Mouse (Mus musculus) heart, embryonic 12.5 days (tissue): ENCODE measurements at regions not wholly inside any gene's neighbourhood (a gene's known extent, or its start where the extent isn't known, plus 50 kb on each side); places are given as distances from the start of the nearest gene placed in this dataset.

ENCODE experiments used
- ATAC-seq: fragments of 200-750 bp; cut with Nextera tagmentation; 2 replicates; pipeline ENCODE4 v1.8.0; 2017; ENCODE audit warnings: moderate TSS enrichment, moderate library complexity; ENCODE audit not compliant: insufficient number of reproducible peaks, low FRiP score
- H3K27ac ChIP-seq: fragments of 300-500 bp; sonication (generic); 2 replicates; pipeline ENCODE4 v1.5.1; 2016; ENCODE audit warnings: mild to moderate bottlenecking, moderate library complexity; ENCODE audit not compliant: poor library complexity, severe bottlenecking
- H3K27me3 ChIP-seq: fragments of 300-500 bp; sonication (generic); replicated peaks from 2 replicates; pipeline ENCODE4 v1.6.1; 2016; ENCODE audit warnings: mild to moderate bottlenecking, moderate library complexity
- H3K36me3 ChIP-seq: fragments of 300-500 bp; sonication (generic); 2 replicates; pipeline ENCODE4 v1.6.1; 2016; ENCODE audit warnings: mild to moderate bottlenecking, moderate library complexity
- H3K4me1 ChIP-seq: fragments of 300-500 bp; sonication (generic); replicated peaks from 2 replicates; pipeline ENCODE4 v1.6.1; 2016; ENCODE audit warnings: mild to moderate bottlenecking
- H3K4me2 ChIP-seq: fragments of 300-500 bp; sonication (generic); 2 replicates; pipeline ENCODE4 v1.6.1; 2016; ENCODE audit warnings: mild to moderate bottlenecking, moderate library complexity
- H3K4me3 ChIP-seq: fragments of 300-500 bp; sonication (generic); 2 replicates; pipeline ENCODE4 v1.5.1; 2016; ENCODE audit warnings: mild to moderate bottlenecking
- H3K9ac ChIP-seq: fragments of 300-500 bp; sonication (generic); 2 replicates; pipeline ENCODE4 v1.6.1; 2016; ENCODE audit warnings: mild to moderate bottlenecking, moderate library complexity
- H3K9me3 ChIP-seq: fragments of 300-500 bp; sonication (generic); replicated peaks from 2 replicates; pipeline ENCODE4 v1.6.1; 2016; ENCODE audit warnings: mild to moderate bottlenecking, moderate library complexity
- WGBS: fragments of 180-500 bp; shearing (Covaris S2); methylation state at CpG from one replicate; pipeline ENCODE4 v1.1.7; 2016; 5-methylcytosine and 5-hydroxymethylcytosine counted together

- no peaks in the 10 kb centered on the region for H3K27me3 ChIP-seq
- H3K4me2 ChIP-seq, result peak overlapping the region; percentile 82
- H3K9ac ChIP-seq, result peak overlapping the region; percentile 74
- no peaks in the 10 kb centered on the region for H3K36me3 ChIP-seq
- no peaks in the 10 kb centered on the region for H3K9me3 ChIP-seq
- H3K4me3 ChIP-seq, result peak overlapping the region; percentile 67
- H3K4me1 ChIP-seq, result peaks cover 29% of the 10 kb centered on the region
- WGBS, result 2% methylated on average over 12 of the region's 12 CpGs
- peak; percentile 18 for ATAC-seq
- peak overlapping the region; percentile 99 for H3K27ac ChIP-seq
Observed at GRCm38 (mm10) chr16:25059504-25059992, 227.1 kb upstream of the Tprg start.

DNA sequence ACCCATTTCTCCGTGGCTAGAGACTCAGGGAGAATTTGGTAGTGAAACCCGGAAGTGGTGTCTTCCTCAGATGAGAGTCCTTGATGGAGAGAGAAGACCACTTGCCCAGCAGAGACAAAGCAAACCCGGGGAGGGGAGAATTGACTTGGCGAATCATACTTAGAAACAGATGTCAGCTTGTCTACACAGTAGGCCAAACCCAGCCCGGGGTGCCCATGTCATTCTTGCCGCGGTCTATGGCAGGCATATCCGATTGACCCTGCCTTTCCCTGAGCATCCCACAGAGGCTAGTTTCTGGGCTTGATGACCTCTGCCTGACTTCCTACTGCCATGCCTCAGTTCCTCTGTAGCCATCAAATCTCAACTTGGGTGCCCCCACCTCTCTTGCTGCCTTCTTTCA, 226.4 kb upstream of the Tprg start:
- no peak for ATAC-seq
- H3K27me3 ChIP-seq, result no peaks in the 10 kb centered on the region
- H3K9me3 ChIP-seq, result no peaks in the 10 kb centered on the region
- no peak overlapping the region for H3K4me2 ChIP-seq
- no peak overlapping the region for H3K4me3 ChIP-seq
- H3K4me1 ChIP-seq, result peaks cover 29% of the 10 kb centered on the region
- no peaks in the 10 kb centered on the region for H3K36me3 ChIP-seq
- H3K9ac ChIP-seq, result no peak overlapping the region
- WGBS, result 86% methylated on average over 8 of the region's 8 CpGs
- no peak overlapping the region for H3K27ac ChIP-seq

GRCm38 (mm10) chr16:25061631-25062030, 225.0 kb upstream of the Tprg start:
- 65% methylated on average over 4 of the region's 4 CpGs for WGBS
- no peaks in the 10 kb centered on the region for H3K27me3 ChIP-seq
- no peak for ATAC-seq
- peaks cover 33% of the 10 kb centered on the region for H3K4me1 ChIP-seq
- no peaks in the 10 kb centered on the region for H3K9me3 ChIP-seq
- no peak overlapping the region for H3K4me3 ChIP-seq
- H3K36me3 ChIP-seq, result no peaks in the 10 kb centered on the region
- H3K27ac ChIP-seq, result no peak overlapping the region
- H3K9ac ChIP-seq, result no peak overlapping the region
- no peak overlapping the region for H3K4me2 ChIP-seq

DNA sequence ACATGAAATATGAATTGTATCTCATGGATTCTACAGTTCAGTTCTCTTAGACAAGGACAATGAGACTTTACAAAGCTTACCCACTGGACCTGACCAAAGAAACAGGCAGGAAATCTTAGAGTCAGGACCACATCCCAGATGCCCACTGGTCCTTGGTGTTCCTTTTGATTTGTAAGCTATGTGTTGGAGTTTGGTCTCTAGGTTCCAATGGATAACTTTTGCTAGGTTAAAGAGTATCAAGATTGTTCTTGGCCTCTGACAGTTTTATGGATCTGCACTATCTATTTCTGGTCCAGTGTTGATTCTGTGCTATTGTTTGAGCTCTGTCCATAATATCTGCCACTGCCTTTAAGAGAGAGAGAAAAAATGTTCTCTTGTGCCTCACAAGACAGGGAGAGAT, 222.6 kb upstream of the Tprg start:
- Histone ChIP-seq H3K36me3 (no peaks in the 10 kb centered on the region), H3K9me3 (no peaks in the 10 kb centered on the region), H3K27ac (no peak overlapping the region), H3K27me3 (no peaks in the 10 kb centered on the region), H3K4me3 (no peak overlapping the region), H3K9ac (no peak overlapping the region), H3K4me2 (no peak overlapping the region), H3K4me1 (peaks cover 31% of the 10 kb centered on the region)
- ATAC-seq, result no peak

- Histone ChIP-seq H3K36me3 (no peaks in the 10 kb centered on the region), H3K27me3 (no peaks in the 10 kb centered on the region), H3K9me3 (no peaks in the 10 kb centered on the region), H3K4me3 (no peak overlapping the region), H3K4me1 (peaks cover 30% of the 10 kb centered on the region), H3K27ac (no peak overlapping the region), H3K4me2 (no peak overlapping the region), H3K9ac (no peak overlapping the region)
- no peak for ATAC-seq
- 13% methylated on average over 4 of the region's 4 CpGs for WGBS
Observed at GRCm38 (mm10) chr16:25064538-25064937, 222.1 kb upstream of the Tprg start.

GRCm38 (mm10) chr16:25066822-25067221, 219.8 kb upstream of the Tprg start:
- Histone ChIP-seq H3K9ac (no peak overlapping the region), H3K27ac (no peak overlapping the region), H3K36me3 (no peaks in the 10 kb centered on the region), H3K4me1 (peaks cover 19% of the 10 kb centered on the region), H3K4me3 (no peak overlapping the region), H3K4me2 (no peak overlapping the region), H3K27me3 (no peaks in the 10 kb centered on the region), H3K9me3 (no peaks in the 10 kb centered on the region)
- ATAC-seq, result no peak
- WGBS, result 40% methylated on average over 7 of the region's 7 CpGs

DNA sequence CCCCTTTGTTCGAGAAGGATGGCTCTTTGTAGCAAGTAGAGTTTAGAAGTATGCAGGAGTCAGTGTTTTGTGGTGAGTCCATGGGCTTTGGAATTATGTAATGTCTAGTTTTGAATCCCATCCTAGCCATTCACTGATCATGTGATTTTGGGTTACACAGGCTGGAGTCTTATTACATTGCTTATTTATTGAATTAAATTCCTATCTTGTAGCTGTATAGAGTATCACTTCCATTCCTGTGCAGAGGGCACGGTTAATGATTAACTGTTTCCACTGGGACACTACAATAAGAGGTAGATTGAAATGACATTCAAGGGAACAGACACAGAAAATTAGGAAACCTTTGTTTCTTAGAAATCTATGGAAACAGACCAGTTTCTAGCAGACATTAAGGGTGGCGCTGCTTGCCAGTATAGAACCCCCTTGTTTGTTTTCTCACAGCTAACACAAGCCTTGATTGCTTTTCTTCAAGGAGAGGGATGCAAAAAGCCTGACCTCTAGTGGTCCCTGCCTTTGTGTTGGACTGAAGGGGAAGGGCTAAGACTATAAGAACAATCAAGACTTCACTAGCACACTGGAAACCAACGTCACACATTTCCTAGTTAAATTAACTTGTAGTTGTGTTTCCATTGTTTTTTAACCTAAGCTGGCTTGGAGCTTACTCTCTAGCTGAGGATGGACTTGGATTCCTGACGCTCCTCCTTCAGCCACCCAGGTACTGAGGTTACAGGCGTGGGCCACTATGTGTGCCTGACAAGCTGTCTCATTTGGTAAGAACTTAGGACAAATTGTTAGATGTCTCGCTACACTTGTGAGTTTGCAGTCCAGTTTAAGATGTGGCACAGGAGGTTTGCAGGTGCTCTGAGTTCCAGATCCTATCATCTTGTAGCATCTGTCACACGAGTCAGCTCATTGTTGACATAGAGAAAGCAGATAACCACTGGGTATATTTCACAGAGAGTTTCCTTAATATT, 219.1 kb upstream of the Tprg start:
- WGBS, result 45% methylated on average over 8 of the region's 8 CpGs
- Histone ChIP-seq H3K36me3 (no peaks in the 10 kb centered on the region), H3K9ac (no peak overlapping the region), H3K27me3 (no peaks in the 10 kb centered on the region), H3K9me3 (no peaks in the 10 kb centered on the region), H3K4me2 (no peak overlapping the region), H3K27ac (no peak overlapping the region), H3K4me3 (no peak overlapping the region), H3K4me1 (peaks cover 13% of the 10 kb centered on the region)
- ATAC-seq, result no peak

GRCm38 (mm10) chr16:25080811-25081210, 205.8 kb upstream of the Tprg start:
- WGBS, result 92% methylated on average over 6 of the region's 6 CpGs
- no peaks in the 10 kb centered on the region for H3K4me1 ChIP-seq
- H3K9me3 ChIP-seq, result no peaks in the 10 kb centered on the region
- no peak overlapping the region for H3K4me2 ChIP-seq
- no peak overlapping the region for H3K27ac ChIP-seq
- no peak for ATAC-seq
- H3K36me3 ChIP-seq, result no peaks in the 10 kb centered on the region
- no peak overlapping the region for H3K9ac ChIP-seq
- H3K27me3 ChIP-seq, result no peaks in the 10 kb centered on the region
- H3K4me3 ChIP-seq, result no peak overlapping the region

DNA sequence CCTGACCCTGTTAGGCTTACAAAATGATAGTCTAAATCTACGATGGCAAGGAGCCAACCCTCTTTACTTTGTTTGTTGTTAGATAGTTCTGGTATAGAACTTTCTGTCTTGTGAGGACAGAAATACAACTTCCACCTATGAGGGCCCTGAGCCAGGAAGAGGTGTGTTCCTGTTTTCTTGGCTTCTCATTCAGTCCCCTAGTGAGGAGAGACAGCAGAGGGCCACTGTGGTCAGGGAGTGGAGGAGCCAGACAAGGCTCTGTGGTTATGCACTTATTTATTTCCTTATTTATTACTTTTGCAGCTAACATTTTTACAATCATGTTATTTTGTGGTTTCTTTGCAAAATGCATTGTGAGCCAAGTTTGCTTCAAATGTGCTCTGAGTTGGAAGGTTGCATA, 202.9 kb upstream of the Tprg start:
- H3K9ac ChIP-seq, result no peak overlapping the region
- H3K4me1 ChIP-seq, result no peaks in the 10 kb centered on the region
- no peak for ATAC-seq
- WGBS, result 69% methylated on average over 1 of the region's 1 CpGs
- H3K36me3 ChIP-seq, result no peaks in the 10 kb centered on the region
- no peaks in the 10 kb centered on the region for H3K9me3 ChIP-seq
- no peak overlapping the region for H3K4me3 ChIP-seq
- no peak overlapping the region for H3K27ac ChIP-seq
- no peaks in the 10 kb centered on the region for H3K27me3 ChIP-seq
- no peak overlapping the region for H3K4me2 ChIP-seq

GRCm38 (mm10) chr16:25087741-25088648, 198.6 kb upstream of the Tprg start:
- Histone ChIP-seq H3K27me3 (no peaks in the 10 kb centered on the region), H3K9ac (no peak overlapping the region), H3K4me2 (no peak overlapping the region), H3K27ac (no peak overlapping the region), H3K9me3 (no peaks in the 10 kb centered on the region), H3K4me1 (no peaks in the 10 kb centered on the region), H3K4me3 (no peak overlapping the region), H3K36me3 (no peaks in the 10 kb centered on the region)
- 69% methylated on average over 10 of the region's 10 CpGs for WGBS
- no peak for ATAC-seq

DNA sequence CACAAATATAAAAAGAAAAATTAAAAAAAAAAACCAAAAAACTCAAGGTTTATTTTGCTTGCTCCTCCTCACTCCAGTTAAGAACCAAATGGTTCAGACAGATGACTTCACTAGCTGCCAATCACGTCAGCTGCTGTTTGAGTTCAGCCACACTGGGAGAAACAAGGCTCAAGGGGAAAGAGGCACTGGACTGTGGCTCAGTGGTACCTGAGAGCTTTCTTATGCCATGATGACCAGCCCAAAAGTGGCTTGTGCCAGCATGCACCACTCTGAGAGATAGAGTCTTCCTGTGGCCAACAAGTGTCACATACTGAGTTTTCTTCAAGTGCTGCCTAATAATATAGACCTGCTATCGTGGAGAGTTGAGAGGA, 198.0 kb upstream of the Tprg start:
- H3K4me2 ChIP-seq, result no peak overlapping the region
- 79% methylated on average over 2 of the region's 2 CpGs for WGBS
- H3K4me1 ChIP-seq, result no peaks in the 10 kb centered on the region

More for the DNA sequence above, 198.0 kb upstream of the Tprg start:
- no peaks in the 10 kb centered on the region for H3K27me3 ChIP-seq
- H3K9ac ChIP-seq, result no peak overlapping the region
- ATAC-seq, result no peak
- no peaks in the 10 kb centered on the region for H3K36me3 ChIP-seq
- H3K27ac ChIP-seq, result no peak overlapping the region
- no peak overlapping the region for H3K4me3 ChIP-seq
- no peaks in the 10 kb centered on the region for H3K9me3 ChIP-seq
